Mouse (Mus musculus) left cerebral cortex, postnatal 10 days (tissue): ENCODE measurements around the gene Dna2. TPM values are rescaled to one million over a fixed set of nuclear protein-coding genes. Genes with fewer than 3 reads are reported as not detected.
"Not testable (repeated sequence)": the region's sequence is repeated elsewhere in the genome, so short reads cannot be mapped to it uniquely, and the experiment has no call there.

Source experiments
- DNase-seq, 2 experiments: peaks; one replicate each; pipeline ENCODE4 v3.0.0; 2021 to 2022; ENCODE audit warnings: low spot score in 2 of 2, mixed read lengths in 1 of 2; ENCODE audit errors: extremely low spot score in 1 of 2
- intact Hi-C: fragments of 180-260 bp; cut with DNase I; formaldehyde crosslinking; loops from one replicate; pipeline ENCODE4 v1.15.1; 2025
- total RNA-seq, 2 experiments: library from RNA; stranded (reverse); gene quantifications; 2 replicates each; pipeline ENCODE4 v1.2.3; 2021

Gene Dna2
- total RNA-seq, result 1 to 10 TPM; 1.6 to 2.3 TPM

DNA sequence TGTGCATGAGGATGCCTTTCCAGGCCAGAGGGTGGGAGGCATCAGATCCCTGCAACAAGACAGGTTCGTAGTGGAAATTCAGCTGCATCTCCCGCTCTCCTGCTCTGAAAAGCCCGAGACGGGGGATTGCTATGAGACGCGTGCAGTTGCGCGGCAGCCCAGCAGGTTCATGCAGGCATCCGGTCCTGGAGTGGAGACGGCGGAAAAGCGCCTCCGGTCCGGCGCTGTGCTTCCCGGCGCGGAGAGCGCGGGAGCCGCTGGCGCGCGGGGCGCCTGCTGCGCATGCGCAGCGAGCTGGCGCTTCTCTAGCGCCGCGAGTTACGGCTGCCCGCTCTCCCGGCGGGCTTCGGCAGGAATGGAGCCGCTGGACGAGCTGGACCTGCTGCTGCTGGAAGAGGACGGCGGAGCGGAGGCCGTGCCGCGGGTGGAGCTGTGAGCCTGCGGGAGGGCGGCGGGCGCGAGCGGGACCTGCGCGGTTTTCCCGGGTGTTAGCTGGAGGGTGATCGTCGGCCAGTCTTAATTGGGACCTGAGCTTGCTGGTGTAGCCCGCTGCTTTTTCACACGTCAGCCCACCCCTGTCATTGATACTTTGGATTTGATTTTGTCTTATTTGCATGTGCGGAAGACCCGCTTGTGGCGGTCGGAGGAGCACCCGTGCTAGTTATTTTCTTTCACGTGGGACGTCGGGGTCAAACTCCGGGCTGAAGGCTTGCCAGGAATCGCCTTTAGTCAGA lies at the start of gene Dna2:
Gene Dna2, plus strand, starts transcription at position 289 of the 734 bp plus-strand sequence.
- intact Hi-C loops, result no loop called here

DNA sequence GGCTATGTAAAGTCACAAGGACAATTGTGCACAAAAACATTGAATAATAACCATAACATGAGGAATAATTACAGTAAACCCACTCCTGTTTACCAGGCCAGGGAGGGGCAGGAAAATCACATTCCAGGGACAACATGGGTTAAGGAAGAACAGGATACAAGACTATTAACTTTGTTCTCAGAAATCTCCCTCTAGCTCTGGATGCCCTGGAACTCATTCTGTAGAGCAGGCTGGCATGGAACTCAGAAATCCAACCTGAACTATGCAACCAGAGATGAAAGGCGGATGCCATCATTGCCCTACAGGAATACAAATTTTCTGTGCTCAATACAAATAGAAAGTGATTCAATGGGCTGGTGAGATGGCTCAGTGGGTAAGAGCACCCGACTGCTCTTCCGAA lies 49.4 kb upstream of the Dna2 start:
- intact Hi-C loops, result no loop called here
- DNase-seq, result no peak

More for the DNA sequence above, at the start of gene Dna2:
- peak; percentile 49 to 81 for DNase-seq

DNA sequence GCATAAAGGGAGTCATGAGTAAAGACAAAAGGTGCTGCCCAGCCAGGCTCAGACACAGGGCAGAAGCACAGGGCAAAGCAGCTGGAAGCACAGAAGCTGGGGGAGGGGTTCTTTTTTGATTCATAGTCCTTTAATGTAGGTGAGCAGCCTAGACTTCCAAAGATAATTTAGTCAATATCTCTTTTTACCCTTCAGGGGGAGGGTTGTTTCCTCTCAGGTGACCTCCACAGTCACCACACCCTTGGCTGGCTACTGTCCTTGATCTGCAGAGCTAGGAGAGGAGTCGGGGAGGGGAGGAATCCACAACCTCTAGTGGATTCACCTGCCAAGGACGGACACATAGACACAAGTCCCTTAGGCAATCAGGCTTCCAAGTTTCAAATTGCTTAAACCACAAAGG lies 48.8 kb upstream of the Dna2 start:
- intact Hi-C loops, result no loop called here
- DNase-seq, result no peak

DNA sequence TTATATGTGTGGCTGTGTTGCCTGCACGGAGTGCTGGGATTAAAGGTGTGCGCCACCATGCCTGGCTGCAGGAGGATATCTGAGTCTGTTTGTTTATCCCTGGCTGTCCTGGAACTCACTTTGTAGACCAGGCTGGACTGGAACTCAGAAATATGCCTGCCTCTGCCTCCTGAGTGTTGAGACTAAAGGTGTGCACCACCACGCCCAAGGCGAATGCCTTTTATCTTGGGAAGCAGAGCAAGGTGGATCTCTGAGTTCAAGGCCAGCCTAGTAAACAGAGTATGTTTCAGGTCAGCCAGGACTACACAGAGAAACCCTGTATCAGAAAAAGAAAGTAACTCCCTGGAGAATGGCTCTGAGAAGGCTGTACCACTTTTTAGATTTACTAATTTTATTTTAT lies 46.7 kb upstream of the Dna2 start:
- DNase-seq, result no peak
- intact Hi-C loops, result no loop called here

DNA sequence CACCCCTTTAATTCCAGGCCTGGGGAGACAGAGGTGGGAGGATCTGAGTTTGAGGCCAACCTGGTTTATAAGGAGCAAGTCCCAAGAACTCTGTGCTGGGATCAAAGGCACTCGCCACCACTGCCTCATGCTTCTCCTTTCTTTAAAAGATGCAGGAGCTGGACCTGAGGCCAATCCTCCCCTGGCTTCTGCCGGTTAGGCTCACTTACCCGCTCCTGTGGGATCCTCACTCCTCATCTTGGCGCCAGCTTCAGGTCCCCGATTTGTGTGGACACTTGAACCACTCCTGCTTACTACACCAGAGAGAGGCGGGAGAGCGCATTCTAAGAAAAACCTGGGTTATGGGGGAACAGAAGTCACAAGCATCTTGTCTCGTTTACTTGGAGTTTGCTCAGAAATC lies 45.0 kb upstream of the Dna2 start:
- intact Hi-C loops, result no loop called here
- DNase-seq, result no peak

DNA sequence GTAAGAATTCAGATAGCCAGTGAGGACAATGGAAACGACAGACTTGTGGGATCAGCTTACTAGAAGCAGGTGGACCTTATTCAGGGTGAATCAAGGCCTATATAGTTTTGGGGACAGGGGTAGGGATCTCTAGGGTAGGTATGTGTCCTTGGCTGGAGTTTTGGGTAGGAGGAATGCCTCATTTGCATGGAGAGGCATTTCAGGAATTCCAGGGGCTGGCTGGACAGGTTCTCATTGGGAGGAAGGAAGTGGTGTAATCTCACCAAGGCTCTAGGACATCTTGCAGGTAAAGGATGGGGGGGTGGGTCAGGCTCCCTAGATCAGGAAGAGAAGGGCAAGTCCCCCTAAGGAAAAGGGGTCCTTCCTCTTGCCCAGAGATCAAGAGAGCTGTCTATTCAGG lies 44.0 kb upstream of the Dna2 start:
- no peak for DNase-seq
- intact Hi-C loops, result no loop called here

DNA sequence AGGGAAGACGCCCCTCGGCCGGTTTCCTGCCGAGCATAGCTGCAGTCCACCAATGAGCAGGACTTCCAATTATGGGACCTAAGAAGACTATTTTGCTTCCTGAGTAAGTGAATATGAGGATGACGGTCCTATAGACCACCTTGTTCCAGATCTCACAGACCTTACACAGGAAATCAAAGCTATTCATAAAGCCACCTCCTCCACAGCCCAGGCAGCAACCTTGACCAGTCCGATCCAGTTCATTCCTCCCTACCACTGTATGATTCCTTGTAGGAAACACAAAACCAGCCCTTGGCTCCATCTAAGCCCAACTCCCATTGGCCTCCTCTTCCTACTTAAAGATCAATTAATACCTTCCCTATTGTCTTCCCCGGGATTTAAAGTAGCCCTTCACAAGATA lies 40.5 kb upstream of the Dna2 start:
- intact Hi-C loops, result no loop called here

DNA sequence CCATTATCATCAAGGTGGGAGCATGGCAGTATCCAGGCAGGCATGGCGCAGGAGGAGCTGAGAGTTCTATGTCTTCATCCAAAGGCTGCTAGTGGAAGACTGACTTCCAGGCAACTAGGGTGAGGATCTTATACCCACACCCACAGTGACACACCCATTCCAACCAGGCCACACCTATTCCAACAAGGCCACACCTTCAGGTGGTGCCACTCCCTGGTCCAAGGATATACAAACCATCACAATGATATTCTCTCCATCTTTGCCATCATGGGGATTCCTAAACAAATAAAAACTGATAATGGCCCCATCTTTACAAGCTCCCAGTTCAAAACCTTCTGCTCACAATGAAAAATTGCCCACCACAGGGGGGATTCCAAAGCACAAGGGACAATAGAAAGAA lies 37.9 kb upstream of the Dna2 start, which contains the start of gene Tet1:
Gene Tet1, minus strand, starts transcription at position 101 of the 400 bp plus-strand sequence.
- intact Hi-C loops, DNase-seq: not testable (repeated sequence)

More for the DNA sequence above, 40.5 kb upstream of the Dna2 start:
- no peak for DNase-seq

DNA sequence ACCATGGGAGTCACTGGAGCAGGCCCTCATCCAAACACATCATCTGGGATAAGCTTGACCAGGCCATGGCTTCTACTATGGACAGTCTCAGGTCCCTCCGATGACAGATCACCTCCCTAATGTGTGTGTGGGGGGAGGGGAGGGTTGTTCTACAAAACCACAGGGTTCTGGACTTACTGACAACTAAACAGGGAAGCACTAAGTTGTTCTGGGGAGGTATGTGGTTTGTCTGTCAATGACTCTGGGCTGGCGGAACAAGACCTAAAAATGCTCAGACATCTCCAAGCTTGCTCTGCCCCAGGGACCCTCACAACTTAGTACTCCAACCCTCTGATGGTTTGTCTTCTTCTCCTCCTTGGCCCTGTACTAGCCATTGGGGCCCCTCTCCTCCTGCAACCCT lies 35.7 kb upstream of the Dna2 start:
- no peak for DNase-seq
- intact Hi-C loops, result no loop called here

DNA sequence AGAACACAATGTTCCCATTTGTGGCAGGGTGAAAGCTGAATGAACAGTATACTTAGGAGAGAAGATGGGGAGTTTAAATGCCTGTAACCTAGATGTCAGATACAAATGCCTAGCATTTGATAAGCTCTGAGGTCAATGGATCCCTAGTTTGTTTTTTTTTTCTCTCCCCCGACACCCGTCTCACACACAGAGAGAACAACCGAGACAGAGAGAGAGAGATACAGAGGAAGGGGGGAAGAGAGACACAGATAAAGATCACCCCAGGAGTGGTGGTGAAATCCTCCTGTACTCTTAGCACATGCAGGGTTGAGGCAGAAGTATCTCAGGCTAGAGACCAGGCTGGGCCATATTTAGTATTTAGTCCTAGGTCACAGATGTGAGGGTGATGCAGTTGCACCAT lies 27.8 kb upstream of the Dna2 start:
- intact Hi-C loops, result no loop called here

DNA sequence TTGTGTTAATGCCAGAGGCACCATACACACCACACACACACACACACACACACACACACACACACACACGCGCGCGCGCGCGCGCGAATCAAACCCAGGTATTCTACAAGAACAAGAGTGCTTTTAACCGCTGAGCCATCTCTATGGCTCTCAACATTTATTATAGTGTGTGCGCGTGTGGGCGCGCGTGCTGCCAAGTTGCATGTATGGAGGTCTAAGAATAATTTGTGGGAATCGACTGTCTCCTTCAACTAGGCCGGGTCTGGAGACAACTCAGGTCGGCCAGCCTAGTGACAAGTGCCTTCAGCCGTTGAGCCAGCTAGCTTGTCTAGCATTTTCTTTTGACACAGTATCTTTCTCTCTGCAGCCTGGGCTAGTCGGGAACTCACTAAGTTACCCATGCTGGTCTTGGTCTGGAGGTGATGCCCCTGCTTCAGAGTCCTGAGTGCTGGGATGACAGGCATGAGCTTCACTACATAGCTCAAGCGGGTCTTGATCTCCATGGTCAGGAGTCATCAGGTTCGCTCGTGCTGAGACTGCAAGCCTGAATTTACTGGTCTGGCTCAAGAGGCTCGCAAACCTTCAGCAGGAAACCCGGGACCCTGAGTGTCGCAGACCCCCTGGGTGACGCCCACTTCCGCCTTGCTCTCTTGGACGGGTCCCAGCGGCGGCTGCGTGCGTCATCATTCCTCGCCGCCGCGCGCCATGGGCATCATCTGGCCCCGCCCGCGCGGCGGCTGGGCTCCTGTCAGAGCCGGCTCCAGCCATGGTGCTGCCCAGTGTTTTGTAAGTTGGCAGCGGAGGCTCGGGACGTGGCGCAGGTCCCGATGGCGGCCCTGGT lies 26.7 kb upstream of the Dna2 start, which contains the start of gene Slc25a16:
Gene Slc25a16, plus strand, starts transcription at position 709 of the 841 bp plus-strand sequence.
- intact Hi-C loops, result loop anchor here (5.0 kb wide), 1 partner anchor 33 kb away; no protein-coding TSS in a partner anchor
- DNase-seq, result peak; percentile 88 to 96

More for the DNA sequence above, 27.8 kb upstream of the Dna2 start:
- DNase-seq, result no peak

DNA sequence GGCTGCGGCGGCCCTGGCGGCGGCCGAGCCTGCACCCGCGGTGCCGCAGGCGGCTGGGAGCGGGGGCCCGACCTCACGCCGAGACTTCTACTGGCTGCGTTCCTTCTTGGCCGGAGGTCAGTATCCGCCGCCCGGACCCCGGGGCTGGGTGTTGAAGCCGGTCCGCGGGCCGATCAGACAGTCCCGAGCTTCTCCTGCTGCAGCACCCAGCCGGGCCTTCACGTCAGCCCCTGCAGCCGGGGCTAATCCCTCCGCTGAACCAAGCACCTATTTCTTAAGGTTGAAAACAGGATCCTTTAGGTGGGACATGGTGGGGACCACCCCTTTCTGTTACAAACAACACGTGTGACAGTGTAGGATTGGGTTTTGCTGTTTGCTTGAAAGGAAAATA lies 26.1 kb upstream of the Dna2 start:
- no peak for DNase-seq
- intact Hi-C loops, result loop anchor here (5.0 kb wide), 1 partner anchor 33 kb away; no protein-coding TSS in a partner anchor

DNA sequence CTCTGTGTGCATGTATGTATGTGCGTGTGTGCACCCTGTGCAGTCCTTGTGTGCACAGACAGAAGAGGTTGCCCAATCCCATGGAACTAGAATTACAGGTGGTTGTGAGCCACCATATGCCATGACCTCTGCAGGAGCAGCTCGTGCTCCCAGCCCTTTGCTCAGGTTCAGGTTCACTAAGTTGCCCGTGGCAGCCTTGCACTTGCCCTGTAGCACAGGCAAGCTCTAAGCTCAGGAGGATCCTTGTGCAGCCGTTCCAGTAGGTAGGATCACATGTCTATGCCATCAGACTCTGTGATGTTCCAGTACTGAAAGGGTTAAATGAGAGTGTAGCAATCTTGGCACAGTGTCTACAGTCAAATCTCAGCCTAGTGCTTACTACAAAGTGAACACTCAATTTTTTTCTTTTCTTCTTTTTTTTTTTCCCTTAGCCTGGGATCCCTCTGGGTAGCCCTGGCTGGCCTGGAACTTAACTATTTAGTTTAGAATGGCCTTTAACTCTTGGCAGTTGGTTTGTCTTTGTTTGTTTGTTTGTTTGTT lies 22.7 kb upstream of the Dna2 start:
- no peak for DNase-seq
- intact Hi-C loops, result loop anchor here (5.0 kb wide), 1 partner anchor 37 kb away; no protein-coding TSS in a partner anchor

DNA sequence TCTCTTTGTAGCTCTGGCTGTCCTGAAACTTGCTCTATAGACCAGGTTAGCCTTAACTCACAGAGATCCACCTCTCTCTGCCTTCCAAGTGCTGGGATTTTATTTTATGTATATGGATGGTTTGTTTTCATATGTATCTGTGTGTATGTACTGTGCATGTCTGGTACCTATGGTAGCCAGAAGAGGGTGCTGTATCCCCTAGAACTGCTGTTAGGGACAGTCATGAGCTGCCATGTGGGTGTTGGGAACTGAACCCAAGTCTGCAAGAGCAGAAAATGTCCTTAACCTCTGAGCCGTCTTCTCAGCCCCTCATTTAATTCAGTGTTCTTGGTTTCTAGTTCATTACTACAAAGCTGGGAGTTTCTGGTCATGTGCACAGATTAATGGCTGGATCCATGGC lies 14.4 kb upstream of the Dna2 start:
- intact Hi-C loops, result no loop called here
- DNase-seq, result no peak

DNA sequence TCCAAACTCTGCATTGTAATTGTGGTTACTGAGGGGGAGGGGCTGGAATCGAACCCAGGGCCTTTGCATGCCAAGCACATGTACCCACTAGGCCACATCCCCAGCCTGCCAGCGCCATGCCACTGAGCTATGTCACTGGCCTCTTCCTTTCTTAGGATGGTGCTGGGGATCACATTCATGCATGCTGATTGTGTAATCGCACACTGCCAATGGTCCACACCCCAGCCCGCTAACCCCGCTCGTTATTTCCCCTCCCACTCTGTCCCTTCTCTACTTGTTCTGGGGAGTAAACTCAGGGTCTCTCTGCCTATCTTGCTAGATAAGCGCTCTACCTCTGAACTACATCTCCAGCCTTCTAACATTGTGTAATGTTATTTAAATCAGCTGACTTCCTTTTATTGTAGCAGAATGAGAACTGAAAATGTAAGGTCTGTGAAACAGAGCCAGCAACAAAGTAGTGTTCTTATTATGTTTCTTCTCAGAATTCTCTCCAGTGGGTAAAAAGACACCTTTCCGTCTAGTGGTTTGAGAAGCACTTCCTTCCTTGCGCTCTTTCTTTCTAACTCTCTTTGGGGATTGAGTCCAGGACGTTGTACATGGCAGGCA lies 1.7 kb upstream of the Dna2 start:
- no peak for DNase-seq
- intact Hi-C loops, result no loop called here

DNA sequence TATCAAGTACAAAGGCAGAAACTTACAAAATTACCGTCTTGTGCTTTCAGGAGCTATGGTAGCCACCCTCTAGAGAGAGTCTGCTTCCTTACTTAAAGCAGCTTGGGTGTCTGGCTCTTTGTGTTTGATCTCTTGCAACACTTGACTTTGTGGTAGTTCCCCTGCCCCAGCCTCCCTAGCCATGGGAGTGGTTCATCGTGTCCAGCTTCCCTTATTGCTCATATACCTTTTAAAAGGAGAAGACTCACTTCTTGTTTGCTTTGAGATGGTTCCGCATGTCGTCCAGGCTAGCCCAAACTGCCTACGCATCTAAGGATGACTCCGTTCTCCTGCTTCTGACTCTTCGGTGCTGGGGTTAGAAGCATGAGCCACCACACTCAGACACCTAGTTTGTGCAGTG lies 1.7 kb downstream of the Dna2 start:
- intact Hi-C loops, result no loop called here

DNA sequence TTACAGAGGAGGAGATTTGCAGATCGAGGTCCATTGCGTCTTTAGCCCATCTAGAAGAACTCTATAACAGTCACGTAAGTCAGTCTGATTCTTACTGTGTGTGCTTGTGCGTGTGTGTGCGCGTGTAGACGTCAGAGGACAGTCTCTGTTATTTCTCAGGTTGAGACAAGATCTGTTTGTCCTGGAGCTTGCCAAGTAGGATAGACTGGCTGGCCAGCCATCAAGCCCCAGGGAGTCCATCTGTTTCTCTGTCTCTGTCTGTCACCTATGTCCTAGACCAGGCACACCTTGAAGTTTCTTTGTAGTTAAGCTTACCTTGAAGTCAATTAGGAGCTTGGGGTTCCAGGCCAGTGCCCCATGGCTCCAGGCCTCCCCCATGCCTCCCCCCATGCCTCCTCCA lies 17.1 kb downstream of the Dna2 start:
- DNase-seq, result no peak
- intact Hi-C loops, result no loop called here

More for the DNA sequence above, 1.7 kb downstream of the Dna2 start:
- no peak for DNase-seq

DNA sequence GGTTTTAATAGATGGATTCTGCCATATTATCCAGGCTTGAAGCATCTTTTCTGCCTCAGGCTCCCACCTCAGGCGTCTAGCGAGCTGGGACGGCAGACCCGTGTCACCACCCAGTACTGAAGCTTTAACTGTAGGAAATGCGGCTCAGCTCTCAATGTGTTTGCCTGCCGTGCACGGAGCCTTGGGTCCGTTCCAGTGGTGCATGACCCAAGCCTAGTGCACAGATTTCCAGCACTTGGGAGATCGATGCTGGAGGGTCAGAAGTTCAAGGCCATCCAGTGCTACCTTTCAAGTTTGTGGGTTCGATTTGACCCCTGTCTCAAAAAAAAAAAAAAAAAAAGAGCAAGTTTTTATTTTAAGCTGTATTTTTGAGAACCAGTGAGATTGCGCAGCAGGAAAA lies 19.0 kb downstream of the Dna2 start:
- intact Hi-C loops, result no loop called here
- DNase-seq, result no peak

DNA sequence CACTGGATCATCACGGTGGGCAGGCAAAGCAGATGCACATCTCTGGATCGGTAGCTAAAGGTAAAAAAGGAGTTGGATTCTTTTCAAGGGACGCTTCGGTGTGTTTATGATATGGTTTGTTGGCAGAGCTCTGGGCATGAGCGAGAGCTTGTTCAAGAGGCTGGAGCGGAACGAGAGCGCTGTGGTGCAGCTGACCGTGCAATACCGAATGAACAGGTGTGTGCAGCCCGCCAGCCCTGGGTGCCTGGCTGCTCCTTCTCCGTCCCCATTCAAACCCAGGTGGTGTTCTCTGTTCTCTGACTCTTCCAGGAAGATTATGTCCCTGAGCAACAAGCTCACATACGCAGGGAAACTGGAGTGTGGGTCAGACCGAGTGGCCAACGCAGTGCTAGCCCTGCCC lies 19.5 kb downstream of the Dna2 start:
- intact Hi-C loops, result no loop called here
- DNase-seq, result no peak
